Mouse (Mus musculus) midbrain, embryonic 13.5 days (tissue): ENCODE measurements around the gene Tnni3. TPM values are rescaled to one million over a fixed set of nuclear protein-coding genes. Genes with fewer than 3 reads are reported as not detected.
"Not testable (repeated sequence)": the region's sequence is repeated elsewhere in the genome, so short reads cannot be mapped to it uniquely, and the experiment has no call there.

Source experiments
- ATAC-seq: fragments of 200-750 bp; cut with Nextera tagmentation; 2 replicates; pipeline ENCODE4 v1.8.0; 2017; ENCODE audit warnings: mild to moderate bottlenecking, moderate TSS enrichment, moderate library complexity
- H3K27ac ChIP-seq: fragments of 300-500 bp; sonication (generic); 2 replicates; pipeline ENCODE4 v1.5.1; 2015; ENCODE audit warnings: inconsistent platforms, mild to moderate bottlenecking, moderate library complexity
- H3K27me3 ChIP-seq: fragments of 300-500 bp; sonication (generic); 2 replicates; pipeline ENCODE4 v1.6.1; 2015; ENCODE audit warnings: mild to moderate bottlenecking, inconsistent platforms
- H3K36me3 ChIP-seq: fragments of 300-500 bp; sonication (generic); 2 replicates; pipeline ENCODE4 v1.6.1; 2015; ENCODE audit warnings: mild to moderate bottlenecking, inconsistent platforms
- H3K4me1 ChIP-seq: fragments of 300-500 bp; sonication (generic); replicated peaks from 2 replicates; pipeline ENCODE4 v1.6.1; 2015; ENCODE audit warnings: inconsistent platforms
- H3K4me2 ChIP-seq: fragments of 300-500 bp; sonication (generic); replicated peaks from 2 replicates; pipeline ENCODE4 v1.6.1; 2015; ENCODE audit warnings: moderate library complexity, mild to moderate bottlenecking, inconsistent platforms
- H3K4me3 ChIP-seq: fragments of 300-500 bp; sonication (generic); replicated peaks from 2 replicates; pipeline ENCODE4 v1.5.1; 2015; ENCODE audit warnings: mild to moderate bottlenecking, inconsistent platforms
- H3K9ac ChIP-seq: fragments of 300-500 bp; sonication (generic); replicated peaks from 2 replicates; pipeline ENCODE4 v1.6.1; 2015; ENCODE audit warnings: mild to moderate bottlenecking, inconsistent platforms
- H3K9me3 ChIP-seq: fragments of 300-500 bp; sonication (generic); 2 replicates; pipeline ENCODE4 v1.6.1; 2016; ENCODE audit warnings: mild to moderate bottlenecking, inconsistent platforms
- WGBS: fragments of 180-500 bp; shearing (Covaris S2); methylation state at CpG from one replicate; pipeline ENCODE4 v1.1.7; 2015; 5-methylcytosine and 5-hydroxymethylcytosine counted together
- polyA plus RNA-seq: library from polyadenylated mRNA; unstranded; fragments of >200 nt; fragmentation: Nextera tagmentation; extraction: Ambion mirVana; gene quantifications from 2 replicates; pipeline ENCODE4 v1.2.1, GENCODE M21; 2015

Tnni3 gene
- polyA plus RNA-seq, 1 experiment from 2014 or later, result 2.3 TPM

GRCm38 (mm10) chr7:4536369-4536768 is 12.3 kb upstream of the Tnni3 start:
- Histone ChIP-seq H3K4me3 (no peak overlapping the region), H3K9ac (no peak overlapping the region), H3K4me2 (no peak overlapping the region), H3K27ac (no peak overlapping the region), H3K27me3 (peaks cover 6% of the 10 kb centered on the region), H3K36me3 (peaks cover 25% of the 10 kb centered on the region), H3K4me1 (peaks cover 11% of the 10 kb centered on the region), H3K9me3 (no peaks in the 10 kb centered on the region)
- ATAC-seq, result no peak
- 87% methylated on average over 4 of the region's 4 CpGs for WGBS

GRCm38 (mm10) chr7:4532005-4532729 is 8.1 kb upstream of the Tnni3 start, which contains the start of gene Dnaaf3:
Gene Dnaaf3, minus strand, starts transcription at chr7:4532453.
- H3K9ac ChIP-seq, result 0 out of 2 replicates have a peak within 1 kb of the TSS, but pooled peaks have one; percentile 23
- 4% methylated on average over 28 of the region's 28 CpGs for WGBS
- H3K27ac ChIP-seq, result no peak within 1 kb of the TSS

GRCm38 (mm10) chr7:4530166-4530565 is 6.1 kb upstream of the Tnni3 start:
- not testable (repeated sequence) for H3K4me3 ChIP-seq, H3K36me3 ChIP-seq, ATAC-seq, H3K27ac ChIP-seq, H3K9ac ChIP-seq, H3K9me3 ChIP-seq, H3K4me2 ChIP-seq
- H3K4me1 ChIP-seq, result peaks cover 27% of the 10 kb centered on the region
- 59% methylated on average over 8 of the region's 8 CpGs for WGBS
- peaks cover 12% of the 10 kb centered on the region for H3K27me3 ChIP-seq

More at GRCm38 (mm10) chr7:4532005-4532729, 8.1 kb upstream of the Tnni3 start, which contains the start of gene Dnaaf3:
- peak; percentile 64 for ATAC-seq
- Histone ChIP-seq H3K4me1 (peaks cover 14% of the 10 kb centered on the region), H3K27me3 (peaks cover 12% of the 10 kb centered on the region), H3K4me3 (peak within 1 kb of the TSS; percentile 32), H3K4me2 (peak within 1 kb of the TSS; percentile 50), H3K36me3 (no peaks in the 10 kb centered on the region), H3K9me3 (no peaks in the 10 kb centered on the region)

DNA sequence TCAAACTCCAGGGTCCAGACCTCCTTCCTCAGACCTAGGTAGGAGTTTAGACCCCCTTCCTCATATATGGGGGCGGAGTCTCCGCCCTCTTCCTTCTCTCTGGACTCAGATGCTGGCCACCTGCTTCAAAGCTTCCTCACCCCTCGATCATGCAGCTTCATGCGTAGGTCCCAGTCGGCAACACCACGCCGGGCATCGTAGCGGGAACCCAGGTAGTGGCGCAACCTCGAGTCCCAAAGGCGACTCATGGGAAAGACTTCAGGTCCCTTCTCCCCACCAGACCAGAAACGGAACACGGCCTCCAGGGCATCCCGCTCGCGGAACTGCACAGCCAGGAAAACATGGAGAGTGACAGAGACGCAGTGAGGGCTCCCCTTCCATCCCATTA is 3.3 kb upstream of the Tnni3 start:
- WGBS, result 55% methylated on average over 18 of the region's 18 CpGs
- no peaks in the 10 kb centered on the region for H3K36me3 ChIP-seq
- no peak; the same call in 1 of the 2 replicates for ATAC-seq
- H3K4me1 ChIP-seq, result peaks cover 24% of the 10 kb centered on the region
- H3K27me3 ChIP-seq, result peaks cover 11% of the 10 kb centered on the region
- no peaks in the 10 kb centered on the region for H3K9me3 ChIP-seq
- H3K4me3 ChIP-seq, result 0 out of 2 replicates have a peak overlapping the region, but pooled peaks have one; percentile 33
- H3K9ac ChIP-seq, result no peak overlapping the region
- peak overlapping the region; percentile 55 for H3K4me2 ChIP-seq
- no peak overlapping the region for H3K27ac ChIP-seq

- Histone ChIP-seq H3K4me2 (peak overlapping the region; percentile 55), H3K9ac (peak overlapping the region; percentile 59), H3K27me3 (peaks cover 12% of the 10 kb centered on the region; the same call in 1 of the 2 replicates), H3K36me3 (no peaks in the 10 kb centered on the region), H3K4me3 (peak overlapping the region; percentile 33), H3K9me3 (no peaks in the 10 kb centered on the region), H3K27ac (peak overlapping the region; percentile 56; the same call in 1 of the 2 replicates), H3K4me1 (peaks cover 18% of the 10 kb centered on the region)
- 24% methylated on average over 40 of the region's 40 CpGs for WGBS
- ATAC-seq, result peak; percentile 89
Observed at GRCm38 (mm10) chr7:4526341-4527301, 2.6 kb upstream of the Tnni3 start.

DNA sequence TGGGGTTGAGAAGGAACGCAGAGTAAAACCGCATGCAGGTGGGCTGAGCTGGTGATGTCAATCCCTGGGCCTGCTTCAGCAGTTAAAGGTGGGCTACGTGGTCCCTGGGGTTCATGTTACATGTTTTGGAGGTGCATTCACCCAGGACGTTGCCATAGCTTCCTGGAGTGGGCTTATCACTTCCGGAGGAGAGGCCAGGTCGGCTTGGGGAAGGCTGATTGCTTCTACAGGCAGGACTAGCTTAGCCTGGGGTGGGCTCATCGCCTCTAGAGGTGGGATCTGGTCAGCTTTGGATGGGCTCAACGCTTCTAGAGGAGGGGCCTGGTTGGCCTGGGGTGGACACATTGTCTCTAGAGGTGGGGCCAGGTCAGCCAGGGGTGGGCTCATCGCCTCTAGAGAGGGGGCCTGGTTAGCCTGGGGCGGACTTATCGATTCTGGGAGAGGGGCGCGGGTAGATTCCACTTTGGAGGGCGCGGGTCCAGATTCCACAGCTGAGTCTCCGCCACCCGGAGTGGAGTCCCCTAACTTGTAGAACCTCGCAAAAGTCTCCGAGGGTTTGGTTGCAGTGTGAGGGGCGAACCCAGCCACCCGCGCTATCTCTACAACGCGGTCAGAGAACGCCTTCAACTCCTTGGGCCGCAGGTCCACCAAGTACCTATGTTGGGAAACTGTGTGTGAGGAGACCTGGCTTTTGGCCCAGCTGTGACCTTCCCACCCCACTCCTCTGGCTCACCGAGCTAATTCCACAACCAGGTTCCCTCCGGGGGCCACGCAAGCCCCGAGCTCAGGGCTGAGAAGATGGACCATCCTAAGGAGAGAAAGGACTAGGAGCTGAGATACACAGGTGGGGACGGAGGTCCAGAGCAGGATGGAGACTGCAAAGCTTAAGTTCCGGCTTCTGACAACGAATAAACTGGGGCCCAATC is 561 bp downstream of the Tnni3 start:
- Histone ChIP-seq H3K36me3 (no peaks in the 10 kb centered on the region), H3K27ac (no peak overlapping the region), H3K27me3 (peaks cover 26% of the 10 kb centered on the region), H3K4me3 (no peak overlapping the region), H3K9ac (no peak overlapping the region), H3K9me3 (no peaks in the 10 kb centered on the region), H3K4me1 (peaks cover 19% of the 10 kb centered on the region), H3K4me2 (no peak overlapping the region)
- no peak for ATAC-seq
- 92% methylated on average over 33 of the region's 33 CpGs for WGBS

DNA sequence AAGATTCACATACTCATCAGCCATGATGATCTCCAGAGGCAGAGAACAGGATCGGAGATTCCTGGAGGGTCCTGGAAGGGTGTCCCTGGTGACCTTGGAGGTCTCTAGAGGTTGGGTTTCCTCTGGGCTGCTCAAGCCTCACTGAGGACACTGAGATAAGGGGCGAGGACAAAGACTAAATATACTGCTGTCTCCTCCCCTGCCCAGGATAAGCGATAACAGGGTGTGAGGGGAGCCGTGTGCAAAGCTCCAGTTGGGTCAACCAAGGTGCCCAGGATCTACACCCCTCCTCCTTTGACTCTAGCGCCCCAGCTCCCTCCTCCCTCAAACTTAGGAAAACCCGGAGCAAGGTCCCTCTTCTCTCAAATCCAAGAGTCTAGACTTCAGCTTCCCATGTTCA is 1.7 kb downstream of the Tnni3 start:
- Histone ChIP-seq H3K4me3 (no peak overlapping the region), H3K27me3 (peaks cover 20% of the 10 kb centered on the region), H3K4me1 (peaks cover 18% of the 10 kb centered on the region), H3K9ac (no peak overlapping the region), H3K36me3 (no peaks in the 10 kb centered on the region), H3K4me2 (no peak overlapping the region), H3K9me3 (no peaks in the 10 kb centered on the region), H3K27ac (no peak overlapping the region)
- 81% methylated on average over 6 of the region's 6 CpGs for WGBS
- no peak for ATAC-seq

DNA sequence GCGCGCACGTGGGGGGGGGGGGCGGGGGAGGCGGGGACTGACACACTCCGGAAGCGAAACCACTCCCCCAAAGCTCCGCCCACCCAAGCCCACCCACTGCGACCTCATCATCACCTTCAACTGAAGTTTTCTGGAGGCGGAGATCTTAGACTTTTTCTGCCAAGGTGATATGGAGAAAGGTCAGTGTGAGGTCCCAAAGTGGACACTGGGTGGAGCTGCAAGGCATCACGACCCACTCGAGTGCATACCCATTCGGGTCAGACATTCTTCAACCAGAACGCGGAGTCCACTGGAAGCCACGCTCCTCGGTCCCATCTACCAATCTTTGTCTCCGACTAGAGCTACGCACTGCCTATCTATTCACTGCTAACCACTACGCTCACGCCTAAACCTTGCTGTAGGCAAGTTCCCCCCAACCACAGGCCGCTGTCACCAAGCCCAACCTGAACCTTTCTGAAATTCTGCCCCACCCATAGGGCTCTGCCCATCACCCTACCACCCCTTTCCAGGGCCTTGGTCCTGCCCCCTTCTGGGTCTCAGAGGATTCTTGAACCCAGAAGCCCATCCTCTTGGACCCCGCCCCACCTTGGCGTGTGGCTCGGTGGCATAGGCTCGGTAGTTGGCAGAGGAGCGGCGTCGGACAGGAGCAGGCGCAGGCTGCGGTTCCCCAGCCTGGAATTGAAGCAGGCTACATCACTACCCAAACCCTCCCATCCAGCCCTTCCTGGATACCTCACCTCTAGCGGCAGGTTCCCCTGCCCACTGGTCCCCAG is 2.6 kb downstream of the Tnni3 start:
- Histone ChIP-seq H3K9me3 (no peaks in the 10 kb centered on the region), H3K27ac (no peak overlapping the region), H3K27me3 (peaks cover 19% of the 10 kb centered on the region), H3K4me3 (peak overlapping the region; percentile 23), H3K4me2 (peak overlapping the region; percentile 48), H3K4me1 (peaks cover 13% of the 10 kb centered on the region), H3K36me3 (no peaks in the 10 kb centered on the region), H3K9ac (no peak overlapping the region; the same call in 1 of the 2 replicates)
- WGBS, result 36% methylated on average over 32 of the region's 32 CpGs
- ATAC-seq, result no peak

DNA sequence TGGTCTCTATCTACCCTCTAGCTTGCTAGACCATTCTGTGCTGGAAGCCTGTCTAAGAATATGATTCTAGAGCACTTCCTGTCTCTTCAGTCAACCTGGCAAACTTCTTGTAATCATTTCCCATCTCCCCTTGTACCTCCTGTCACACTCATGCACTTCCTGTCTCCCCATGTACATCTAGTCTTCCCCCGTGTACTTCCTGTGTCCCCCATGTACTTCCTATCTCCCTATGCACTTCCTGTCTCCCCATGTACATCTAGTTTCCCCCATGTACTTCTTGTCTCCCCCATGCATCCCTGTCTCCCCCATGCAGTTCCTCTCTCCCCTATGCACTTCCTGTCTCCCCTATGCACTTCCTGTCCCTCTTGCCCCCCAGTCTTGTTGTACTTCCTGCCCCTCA is 5.5 kb downstream of the Tnni3 start:
- Histone ChIP-seq H3K9ac (no peak overlapping the region), H3K27me3 (peaks cover 19% of the 10 kb centered on the region), H3K4me1 (peaks cover 25% of the 10 kb centered on the region), H3K4me3 (no peak overlapping the region), H3K36me3 (no peaks in the 10 kb centered on the region), H3K9me3 (no peaks in the 10 kb centered on the region), H3K4me2 (no peak overlapping the region), H3K27ac (no peak overlapping the region)
- 85% methylated on average over 1 of the region's 1 CpGs for WGBS
- ATAC-seq, result no peak

GRCm38 (mm10) chr7:4516332-4517050 is 7.5 kb downstream of the Tnni3 start, which contains the start of gene Tnnt1:
Gene Tnnt1, minus strand, starts transcription at chr7:4516382.
- Histone ChIP-seq H3K9ac (no peak within 1 kb of the TSS), H3K4me1 (peaks cover 25% of the 10 kb centered on the region), H3K27ac (no peak within 1 kb of the TSS), H3K4me3 (no peak within 1 kb of the TSS), H3K36me3 (no peaks in the 10 kb centered on the region), H3K27me3 (peaks cover 13% of the 10 kb centered on the region), H3K4me2 (no peak within 1 kb of the TSS), H3K9me3 (no peaks in the 10 kb centered on the region)
- 24% methylated on average over 4 of the region's 4 CpGs for WGBS
- ATAC-seq, result no peak
